In the genomic region with DNA sequence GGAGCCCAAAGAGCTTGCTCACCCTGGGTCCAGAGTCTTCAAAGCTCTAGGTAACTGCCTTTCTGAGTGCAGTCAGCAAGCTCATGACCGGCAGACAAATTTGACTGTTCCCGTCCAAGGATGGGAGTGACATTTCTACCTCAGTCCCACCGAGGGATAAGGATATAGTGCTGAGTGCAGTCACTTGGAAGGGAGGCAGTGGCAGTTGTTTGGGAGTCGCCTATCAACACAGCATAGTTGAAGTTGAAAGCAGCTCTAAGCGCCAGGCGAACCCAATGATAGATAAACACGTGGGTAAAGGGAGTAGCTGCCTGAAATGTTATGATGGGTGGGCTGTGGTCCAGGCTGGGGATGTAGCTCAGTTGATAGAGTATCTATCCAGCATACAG, we compare ENCODE assay signal across 8 mouse cellular contexts. TPM values are rescaled to one million over a fixed set of nuclear protein-coding genes. Genes with fewer than 3 reads are reported as not detected.
DNase-seq lines count a peak whose midpoint lies in the region; ATAC-seq and TF ChIP-seq lines count a peak whose summit lies in the region.

No protein-coding gene starts in this region.

- no peaks in the 10 kb centered on the region for H3K27me3 ChIP-seq in heart, embryonic 11.5 days (ENCODE audit: control insufficient read depth, insufficient read depth, low read length)
- no peaks in the 10 kb centered on the region for H3K27me3 ChIP-seq in hindbrain, embryonic 13.5 days

- H3K36me3 ChIP-seq in heart, embryonic 11.5 days (ENCODE audit: control insufficient read depth, insufficient read depth, low read length), result 0 out of 2 replicates have a peak, but pooled peaks cover 2% of the 10 kb centered on the region
- peaks cover 16% of the 10 kb centered on the region for H3K36me3 ChIP-seq in hindbrain, embryonic 13.5 days

- 16% methylated on average over 7 of the region's 7 CpGs for WGBS in heart, embryonic 11.5 days (ENCODE audit: insufficient replicate concordance)
- WGBS in hindbrain, embryonic 13.5 days, result 19% methylated on average over 7 of the region's 7 CpGs

- H3K4me2 ChIP-seq in heart, embryonic 11.5 days, result peak overlapping the region; percentile 59
- H3K4me2 ChIP-seq in hindbrain, embryonic 13.5 days, result peak overlapping the region; percentile 52

- H3K9ac ChIP-seq in heart, embryonic 11.5 days (ENCODE audit: low read depth, low read length), result no peak overlapping the region
- no peak overlapping the region for H3K9ac ChIP-seq in hindbrain, embryonic 13.5 days

- no peak for TF ChIP-seq CTCF in bone marrow macrophage, adult 2 months (IDR thresholded peaks at IDR 0.05; ENCODE audit: low read depth, low read length)

- intact Hi-C loops in heart, postnatal 10 days (cut with DNase I), result loop anchor here (1.0 kb wide), 1 partner anchor 418 kb away; no protein-coding TSS in a partner anchor

- H3K4me1 ChIP-seq in heart, embryonic 11.5 days (ENCODE audit: control insufficient read depth, insufficient read depth, low read length), result no peaks in the 10 kb centered on the region
- H3K4me1 ChIP-seq in bone marrow macrophage, adult 2 months (ENCODE audit: control insufficient read depth, insufficient read depth, low read length), result peaks cover 3% of the 10 kb centered on the region
- H3K4me1 ChIP-seq in hindbrain, embryonic 13.5 days (replicated peaks), result no peaks in the 10 kb centered on the region

- TF ChIP-seq POLR2A in bone marrow macrophage, adult 2 months (IDR thresholded peaks at IDR 0.05; ENCODE audit: borderline replicate concordance, low read depth, low read length), result no peak

- 0 out of 2 replicates have a peak overlapping the region, but pooled peaks have one; percentile 42 for H3K4me3 ChIP-seq in heart, embryonic 11.5 days (ENCODE audit: low read depth, low read length)
- peak overlapping the region; percentile 72 for H3K4me3 ChIP-seq in bone marrow macrophage, adult 2 months (ENCODE audit: insufficient read depth, low read length)
- peak overlapping the region; percentile 40; the same call in 1 of the 2 replicates for H3K4me3 ChIP-seq in hindbrain, embryonic 13.5 days

- no peak overlapping the region for H3K27ac ChIP-seq in heart, embryonic 11.5 days (ENCODE audit: low read depth, low read length)
- no peak overlapping the region for H3K27ac ChIP-seq in bone marrow macrophage, adult 2 months (ENCODE audit: insufficient read depth, low read depth, low read length)
- no peak overlapping the region for H3K27ac ChIP-seq in hindbrain, embryonic 13.5 days

- no peak for ATAC-seq in heart, embryonic 11.5 days (replicated peaks; ENCODE audit: insufficient number of reproducible peaks, low FRiP score, low TSS enrichment)
- ATAC-seq in hindbrain, embryonic 13.5 days (ENCODE audit: low FRiP score), result no peak
- ATAC-seq in megakaryocyte progenitor cell, adult 5-6 weeks (replicated peaks; ENCODE audit: poor library complexity), result peak; percentile 35

- H3K9me3 ChIP-seq in heart, embryonic 11.5 days (replicated peaks; ENCODE audit: control insufficient read depth, low read length), result no peaks in the 10 kb centered on the region
- H3K9me3 ChIP-seq in hindbrain, embryonic 13.5 days, result no peaks in the 10 kb centered on the region

- no peak for DNase-seq in heart, postnatal 10 days
- DNase-seq in embryo, embryonic 9.5 days (ENCODE audit: extremely low spot score), result no peak
- DNase-seq in layer of hippocampus, postnatal 25 days (ENCODE audit: extremely low spot score in 1 of 2, low spot score in 1 of 2), result no peak
- DNase-seq in layer of hippocampus, adult 11-12 months (ENCODE audit: low spot score), result no peak

RNA-seq across cellular contexts. Expression of a gene that starts 52.5 kb away (rescaled TPM):
- polyA plus RNA-seq in heart, embryonic 11.5 days (2014; fragmentation: Nextera tagmentation; extraction: Ambion mirVana), result 14.3 and 17.3 TPM in 2 replicates
- 10 to 100 TPM; 15.3 to 16.7 TPM for total RNA-seq in heart, postnatal 10 days (2021)
- 46.8 and 49.2 TPM in 2 replicates for polyA plus RNA-seq in bone marrow macrophage, adult 2 months (2012; ENCODE audit: insufficient read depth, insufficient read length, missing spikeins)
- 0.69 and 0.84 TPM in 2 replicates for polyA plus RNA-seq in hindbrain, embryonic 13.5 days (2015; fragmentation: Nextera tagmentation; extraction: Ambion mirVana)
- 54.9 and 57.2 TPM in 2 replicates for total RNA-seq in megakaryocyte progenitor cell, adult 5-6 weeks (2015)
- total RNA-seq in megakaryocyte progenitor cell, adult 5-6 weeks (2017), result 12.7 and 13.2 TPM in 2 replicates
- total RNA-seq in layer of hippocampus, postnatal 25 days (2021), result under 1 TPM; 0.47 to 0.73 TPM

Comparison
In these comparisons a context has a peak if more than half of its experiments do, and no peak if none do; other contexts are left out.
1. RNA of a gene that starts 52.5 kb away (total RNA-seq): 12.7 to 57.2 TPM in megakaryocyte progenitor cell, adult 5-6 weeks and 15.3 to 16.7 TPM in heart, postnatal 10 days; 0.47 to 0.73 TPM in layer of hippocampus, postnatal 25 days; every median in the first group is over 4 times any median in the second.
2. Peak in every context shown above with its lines, with median percentiles within 50 percentile points of each other: H3K4me3 ChIP-seq.